Mouse (Mus musculus) cortical plate, adult 2 months (tissue): Measurements from ENCODE around the gene 2300002M23Rik.

Source experiments
- CTCF ChIP-seq: fragments of 200-500 bp; IDR thresholded peaks from 2 replicates; pipeline ENCODE4 v1.5.1; 2011; ENCODE audit warnings: mild to moderate bottlenecking, control low read depth, low read length; ENCODE audit not compliant: insufficient read depth; ENCODE audit errors: extremely low read depth
- POLR2A ChIP-seq: fragments of 200-500 bp; IDR thresholded peaks from 2 replicates; pipeline ENCODE4 v1.6.1; 2011; ENCODE audit warnings: mild to moderate bottlenecking, low read length, control low read depth; ENCODE audit not compliant: insufficient read depth; ENCODE audit errors: extremely low read depth

DNA sequence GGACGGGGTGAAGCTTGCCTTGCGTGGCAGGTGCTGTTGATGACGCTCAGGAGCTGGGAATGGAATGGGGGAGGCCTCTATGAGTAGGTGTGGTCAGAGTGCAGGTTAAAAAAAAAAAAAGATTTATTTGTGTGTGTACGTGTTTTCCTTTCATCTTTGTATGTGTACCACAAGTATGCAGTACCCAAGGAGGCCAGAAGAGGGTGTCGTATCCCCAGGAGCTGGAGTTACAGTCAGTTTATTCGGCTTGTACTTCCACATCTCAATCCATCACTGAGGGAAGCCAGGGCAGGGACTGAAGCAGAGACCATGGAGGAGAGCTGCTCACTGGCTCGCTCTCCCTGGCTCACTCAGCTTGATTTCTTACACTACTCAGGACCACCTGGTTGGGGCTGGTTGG lies 4.2 kb downstream of the 2300002M23Rik start:
- no peak for TF ChIP-seq CTCF
- TF ChIP-seq POLR2A = no peak
